Mouse (Mus musculus) hindbrain, embryonic 15.5 days (tissue): ENCODE measurements around the gene Myo5a. TPM values are rescaled to one million over a fixed set of nuclear protein-coding genes. Genes with fewer than 3 reads are reported as not detected.

ENCODE experiments used
- ATAC-seq: fragments of 200-750 bp; cut with Nextera tagmentation; 2 replicates; pipeline ENCODE4 v1.8.0; 2017; ENCODE audit warnings: low read depth, moderate number of reproducible peaks, moderate TSS enrichment; ENCODE audit not compliant: low FRiP score
- H3K27ac ChIP-seq: fragments of 300-500 bp; sonication (generic); replicated peaks from 2 replicates; pipeline ENCODE4 v1.5.1; 2015; ENCODE audit warnings: mild to moderate bottlenecking, inconsistent platforms
- H3K27me3 ChIP-seq: fragments of 300-500 bp; sonication (generic); 2 replicates; pipeline ENCODE4 v1.6.1; 2015; ENCODE audit warnings: control low read depth, inconsistent platforms
- H3K36me3 ChIP-seq: fragments of 300-500 bp; sonication (generic); 2 replicates; pipeline ENCODE4 v1.6.1; 2015; ENCODE audit warnings: control low read depth, inconsistent platforms
- H3K4me1 ChIP-seq: fragments of 300-500 bp; sonication (generic); replicated peaks from 2 replicates; pipeline ENCODE4 v1.6.1; 2015; ENCODE audit warnings: control low read depth, inconsistent platforms
- H3K4me2 ChIP-seq: fragments of 300-500 bp; sonication (generic); 2 replicates; pipeline ENCODE4 v1.6.1; 2015; ENCODE audit warnings: moderate library complexity, mild to moderate bottlenecking, inconsistent platforms
- H3K4me3 ChIP-seq: fragments of 300-500 bp; sonication (generic); 2 replicates; pipeline ENCODE4 v1.5.1; 2015; ENCODE audit warnings: mild to moderate bottlenecking, inconsistent platforms
- H3K9ac ChIP-seq: fragments of 300-500 bp; sonication (generic); 2 replicates; pipeline ENCODE4 v1.6.1; 2015; ENCODE audit warnings: inconsistent platforms
- H3K9me3 ChIP-seq: fragments of 300-500 bp; sonication (generic); 2 replicates; pipeline ENCODE4 v1.6.1; 2016; ENCODE audit warnings: control low read depth, inconsistent platforms
- WGBS: fragments of 180-500 bp; shearing (Covaris S2); methylation state at CpG from one replicate; pipeline ENCODE4 v1.1.7; 2015; 5-methylcytosine and 5-hydroxymethylcytosine counted together
- polyA plus RNA-seq: library from polyadenylated mRNA; unstranded; fragments of >200 nt; fragmentation: Nextera tagmentation; extraction: Ambion mirVana; gene quantifications from 2 replicates; pipeline ENCODE4 v1.2.1, GENCODE M21; 2015

The Myo5a gene
- 34.2 and 41.1 TPM in 2 replicates for polyA plus RNA-seq

GRCm38 (mm10) chr9:75070457-75071028 is at the start of gene Myo5a:
Myo5a (plus strand) TSS chr9:75071015.
- peak; percentile 74 for ATAC-seq
- Histone ChIP-seq H3K9me3 (no peaks in the 10 kb centered on the region), H3K27me3 (no peaks in the 10 kb centered on the region), H3K4me3 (peak within 1 kb of the TSS; percentile 98), H3K4me1 (peaks cover 28% of the 10 kb centered on the region), H3K9ac (peak within 1 kb of the TSS; percentile 91), H3K4me2 (peak within 1 kb of the TSS; percentile 65), H3K36me3 (no peaks in the 10 kb centered on the region), H3K27ac (peak within 1 kb of the TSS; percentile 97)
- WGBS = 20% methylated on average over 23 of the region's 23 CpGs

GRCm38 (mm10) chr9:75022546-75022945 is 48.3 kb upstream of the Myo5a start:
- H3K36me3 ChIP-seq = peaks cover 54% of the 10 kb centered on the region
- H3K27me3 ChIP-seq = no peaks in the 10 kb centered on the region
- no peak for ATAC-seq
- no peaks in the 10 kb centered on the region for H3K9me3 ChIP-seq
- no peak overlapping the region for H3K9ac ChIP-seq
- WGBS = 94% methylated on average over 7 of the region's 7 CpGs
- no peak overlapping the region for H3K27ac ChIP-seq
- no peak overlapping the region for H3K4me3 ChIP-seq
- no peaks in the 10 kb centered on the region for H3K4me1 ChIP-seq
- H3K4me2 ChIP-seq = no peak overlapping the region

- Histone ChIP-seq H3K27me3 (no peaks in the 10 kb centered on the region), H3K9me3 (no peaks in the 10 kb centered on the region), H3K4me2 (no peak overlapping the region), H3K36me3 (peaks cover 52% of the 10 kb centered on the region), H3K27ac (no peak overlapping the region), H3K4me3 (no peak overlapping the region), H3K4me1 (no peaks in the 10 kb centered on the region), H3K9ac (no peak overlapping the region)
- ATAC-seq = no peak
- 81% methylated on average over 5 of the region's 5 CpGs for WGBS
These were observed 47.5 kb upstream of the Myo5a start for GRCm38 (mm10) chr9:75023150-75023894.

- Histone ChIP-seq H3K36me3 (peaks cover 51% of the 10 kb centered on the region), H3K4me2 (no peak overlapping the region), H3K4me1 (no peaks in the 10 kb centered on the region), H3K9ac (no peak overlapping the region), H3K27me3 (no peaks in the 10 kb centered on the region), H3K27ac (no peak overlapping the region), H3K9me3 (no peaks in the 10 kb centered on the region), H3K4me3 (no peak overlapping the region)
- WGBS = 67% methylated on average over 7 of the region's 7 CpGs
- no peak for ATAC-seq
These were observed 46.7 kb upstream of the Myo5a start for GRCm38 (mm10) chr9:75024089-75024488.

GRCm38 (mm10) chr9:75025689-75026088 is 45.1 kb upstream of the Myo5a start:
- WGBS = 73% methylated on average over 6 of the region's 6 CpGs
- Histone ChIP-seq H3K4me1 (no peaks in the 10 kb centered on the region), H3K9ac (no peak overlapping the region), H3K36me3 (peaks cover 37% of the 10 kb centered on the region), H3K9me3 (no peaks in the 10 kb centered on the region), H3K27me3 (no peaks in the 10 kb centered on the region), H3K4me3 (no peak overlapping the region), H3K27ac (no peak overlapping the region), H3K4me2 (no peak overlapping the region)
- ATAC-seq = no peak

GRCm38 (mm10) chr9:75032408-75032807 is 38.4 kb upstream of the Myo5a start:
- Histone ChIP-seq H3K27me3 (no peaks in the 10 kb centered on the region), H3K36me3 (peaks cover 17% of the 10 kb centered on the region), H3K9ac (no peak overlapping the region), H3K4me1 (no peaks in the 10 kb centered on the region), H3K4me3 (no peak overlapping the region), H3K27ac (no peak overlapping the region), H3K9me3 (no peaks in the 10 kb centered on the region), H3K4me2 (no peak overlapping the region)
- ATAC-seq = no peak
- 87% methylated on average over 1 of the region's 1 CpGs for WGBS

- Histone ChIP-seq H3K36me3 (peaks cover 16% of the 10 kb centered on the region), H3K9ac (no peak overlapping the region), H3K4me1 (no peaks in the 10 kb centered on the region), H3K4me2 (no peak overlapping the region), H3K27ac (no peak overlapping the region), H3K27me3 (no peaks in the 10 kb centered on the region), H3K4me3 (no peak overlapping the region), H3K9me3 (no peaks in the 10 kb centered on the region)
- WGBS = 51% methylated on average over 7 of the region's 7 CpGs
- no peak for ATAC-seq
These were observed 37.7 kb upstream of the Myo5a start for GRCm38 (mm10) chr9:75033141-75033540.

- ATAC-seq = no peak
- peaks cover 14% of the 10 kb centered on the region for H3K4me1 ChIP-seq
- H3K9ac ChIP-seq = no peak overlapping the region
- H3K9me3 ChIP-seq = no peaks in the 10 kb centered on the region
- H3K4me2 ChIP-seq = no peak overlapping the region
- H3K27me3 ChIP-seq = no peaks in the 10 kb centered on the region
- no peak overlapping the region for H3K27ac ChIP-seq
- H3K4me3 ChIP-seq = no peak overlapping the region
- H3K36me3 ChIP-seq = peaks cover 8% of the 10 kb centered on the region
- 61% methylated on average over 1 of the region's 1 CpGs for WGBS
These were observed 36.1 kb upstream of the Myo5a start for GRCm38 (mm10) chr9:75034691-75035090.

GRCm38 (mm10) chr9:75035944-75036343 is 34.9 kb upstream of the Myo5a start:
- Histone ChIP-seq H3K36me3 (peaks cover 8% of the 10 kb centered on the region), H3K27ac (no peak overlapping the region), H3K4me2 (no peak overlapping the region), H3K27me3 (no peaks in the 10 kb centered on the region), H3K4me3 (no peak overlapping the region), H3K9me3 (no peaks in the 10 kb centered on the region), H3K4me1 (peaks cover 21% of the 10 kb centered on the region), H3K9ac (no peak overlapping the region)
- 85% methylated on average over 4 of the region's 4 CpGs for WGBS
- ATAC-seq = no peak

- Histone ChIP-seq H3K4me3 (peak within 1 kb of the TSS; percentile 98), H3K9ac (peak within 1 kb of the TSS; percentile 95), H3K4me1 (peaks cover 21% of the 10 kb centered on the region), H3K9me3 (no peaks in the 10 kb centered on the region), H3K36me3 (no peaks in the 10 kb centered on the region), H3K4me2 (peak within 1 kb of the TSS; percentile 73), H3K27me3 (no peaks in the 10 kb centered on the region), H3K27ac (peak within 1 kb of the TSS; percentile 81)
- peak; percentile 97 for ATAC-seq
- under 1% methylated on average over 73 of the region's 73 CpGs for WGBS
These were observed 33.1 kb upstream of the Myo5a start, which contains the start of gene Arpp19 for GRCm38 (mm10) chr9:75037451-75038356. Arpp19 (plus strand) TSS chr9:75037614.

GRCm38 (mm10) chr9:75038357-75038688 is 32.5 kb upstream of the Myo5a start:
- under 1% methylated on average over 10 of the region's 10 CpGs for WGBS
- Histone ChIP-seq H3K4me1 (peaks cover 21% of the 10 kb centered on the region), H3K9ac (peak overlapping the region; percentile 95), H3K9me3 (no peaks in the 10 kb centered on the region), H3K4me2 (peak overlapping the region; percentile 73), H3K36me3 (no peaks in the 10 kb centered on the region), H3K27ac (peak overlapping the region; percentile 81), H3K27me3 (no peaks in the 10 kb centered on the region), H3K4me3 (peak overlapping the region; percentile 98)
- ATAC-seq = no peak

- Histone ChIP-seq H3K9ac (no peak overlapping the region), H3K9me3 (no peaks in the 10 kb centered on the region), H3K4me1 (peaks cover 21% of the 10 kb centered on the region), H3K36me3 (no peaks in the 10 kb centered on the region), H3K27ac (no peak overlapping the region), H3K27me3 (no peaks in the 10 kb centered on the region), H3K4me2 (no peak overlapping the region), H3K4me3 (no peak overlapping the region)
- WGBS = 91% methylated on average over 2 of the region's 2 CpGs
- no peak for ATAC-seq
These were observed 30.2 kb upstream of the Myo5a start for GRCm38 (mm10) chr9:75040566-75040965.
